Mouse (Mus musculus): Measurements from ENCODE around the gene Ms4a4c.

GRCm38 (mm10) chr19:11387685-11388084 is 16.9 kb upstream of the Ms4a4c start:
- TF ChIP-seq CTCF (IDR thresholded peaks at IDR 0.05; ENCODE audit: low read depth), result no peak
- no peak for TF ChIP-seq EP300 (IDR thresholded peaks at IDR 0.05; ENCODE audit: low read depth)

Data from liver, postnatal 0 days (tissue).